Mouse (Mus musculus): ENCODE data around the gene Cc2d2a.

Gene Cc2d2a

DNA sequence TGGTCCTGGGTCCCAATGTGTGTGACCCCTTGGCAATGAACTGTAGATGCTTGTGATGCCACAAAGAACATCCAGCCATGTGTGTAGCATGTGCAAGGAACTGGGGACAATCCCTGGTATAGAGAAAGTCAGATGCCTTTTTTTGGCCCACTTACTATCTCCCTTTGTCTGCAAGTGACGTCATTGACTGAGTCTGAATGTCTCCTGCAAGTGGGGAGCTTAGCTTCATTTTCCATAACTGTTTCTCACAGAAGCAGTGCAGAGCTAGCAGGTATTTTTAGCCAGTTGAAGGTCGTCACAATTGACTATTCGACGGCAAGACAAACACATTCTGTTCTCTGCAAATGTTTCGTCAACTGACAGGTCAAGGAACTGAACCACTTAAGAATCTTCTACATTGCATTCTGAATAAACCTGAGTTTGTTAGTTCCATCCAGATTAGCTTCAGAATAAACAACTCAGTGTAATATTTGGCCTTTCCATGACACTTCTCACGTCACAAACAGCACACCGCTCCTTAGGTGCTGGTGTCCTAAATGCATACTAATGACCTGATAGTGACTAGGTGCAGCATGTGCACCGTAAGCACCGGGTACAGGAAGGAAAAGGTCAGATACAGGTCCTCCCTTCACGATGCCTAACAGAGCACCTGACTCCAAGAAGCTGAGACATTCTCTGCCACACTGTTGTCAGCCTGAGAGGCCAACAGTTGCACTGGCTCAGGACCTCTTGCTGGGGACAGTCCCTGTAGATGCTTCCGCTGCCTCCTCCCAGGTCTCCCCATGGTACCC lies 66.4 kb downstream of the Cc2d2a start:
- no peak for DNase-seq (ENCODE audit: low spot score in 2 of 2)

DNA sequence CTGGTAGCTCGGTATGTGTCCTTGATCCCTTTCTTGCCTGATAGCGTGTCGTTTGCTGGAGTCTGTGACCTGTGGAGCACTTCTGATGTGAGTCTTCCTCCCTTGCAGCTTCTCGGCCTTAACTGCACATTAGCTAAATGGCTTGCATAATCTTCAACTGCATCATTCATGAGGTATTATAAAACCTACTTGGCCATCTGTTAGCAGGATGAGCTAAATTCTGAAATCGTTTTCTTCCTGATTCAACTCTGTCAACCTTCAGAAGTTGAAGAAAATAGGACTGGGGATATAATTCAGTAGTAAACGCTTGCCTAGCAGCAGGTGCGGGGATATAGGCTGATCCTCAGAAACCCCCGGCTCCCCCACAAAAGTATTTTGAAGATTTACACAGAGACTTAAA lies 70.2 kb downstream of the Cc2d2a start:
- no peak for DNase-seq (ENCODE audit: low spot score in 2 of 2)

DNA sequence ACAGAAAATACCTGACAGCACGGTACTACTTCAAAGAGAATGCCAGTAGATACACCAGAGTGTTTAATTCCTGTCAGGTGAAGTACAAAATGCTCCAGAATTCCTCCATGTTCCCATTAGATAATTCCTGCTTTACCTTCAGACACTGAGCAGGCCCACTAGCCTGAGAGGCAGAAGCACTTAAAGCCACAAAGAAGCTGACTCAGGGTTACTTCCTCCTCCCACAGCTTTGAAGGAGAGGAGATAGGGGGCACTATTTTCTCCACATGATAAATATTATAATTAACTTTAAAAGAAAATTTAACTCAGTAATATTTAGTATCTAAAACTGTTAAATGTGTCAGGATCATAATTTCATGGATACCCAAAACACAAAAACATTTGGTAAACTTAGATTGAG lies 82.0 kb downstream of the Cc2d2a start:
- no peak for DNase-seq (ENCODE audit: low spot score in 2 of 2)

DNA sequence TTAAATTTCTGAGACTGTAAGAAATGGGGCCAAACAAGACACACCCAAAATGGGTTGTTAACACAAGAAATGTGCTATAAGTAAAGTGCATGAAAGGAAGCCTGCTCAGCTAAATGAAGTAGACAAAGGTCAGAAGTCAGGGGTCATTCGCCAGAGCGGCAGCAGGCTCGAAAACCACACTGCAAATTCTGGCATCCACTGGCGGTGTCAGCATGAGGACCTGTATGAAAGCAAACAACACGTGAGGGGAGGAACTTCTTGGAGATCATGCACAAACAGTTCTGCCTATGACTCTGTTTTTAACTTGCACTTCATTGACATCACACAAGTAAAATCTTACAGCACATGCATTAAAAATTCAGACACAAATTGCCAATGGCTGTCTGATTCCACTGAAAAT lies 83.0 kb downstream of the Cc2d2a start:
- DNase-seq (ENCODE audit: low spot score in 2 of 2), result no peak

DNA sequence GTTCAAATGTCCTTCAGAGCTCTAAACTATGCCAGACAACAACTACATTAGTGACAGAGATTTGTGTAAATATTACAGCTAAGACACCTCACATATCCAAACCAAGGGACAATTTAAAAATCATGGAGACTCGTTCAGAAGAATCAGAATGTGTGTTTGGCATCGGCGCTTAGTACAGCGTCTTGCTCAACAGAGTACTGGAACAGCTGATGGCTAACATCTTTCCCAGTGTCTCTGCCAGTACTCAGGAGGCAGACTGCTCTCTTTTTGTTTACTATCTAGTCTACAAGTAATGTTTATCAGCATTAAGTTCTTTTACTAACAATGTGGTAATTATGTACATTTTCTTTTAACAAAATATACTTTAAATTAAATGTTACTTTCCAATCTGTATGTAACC lies 85.9 kb downstream of the Cc2d2a start:
- no peak for DNase-seq (ENCODE audit: low spot score in 2 of 2)

DNA sequence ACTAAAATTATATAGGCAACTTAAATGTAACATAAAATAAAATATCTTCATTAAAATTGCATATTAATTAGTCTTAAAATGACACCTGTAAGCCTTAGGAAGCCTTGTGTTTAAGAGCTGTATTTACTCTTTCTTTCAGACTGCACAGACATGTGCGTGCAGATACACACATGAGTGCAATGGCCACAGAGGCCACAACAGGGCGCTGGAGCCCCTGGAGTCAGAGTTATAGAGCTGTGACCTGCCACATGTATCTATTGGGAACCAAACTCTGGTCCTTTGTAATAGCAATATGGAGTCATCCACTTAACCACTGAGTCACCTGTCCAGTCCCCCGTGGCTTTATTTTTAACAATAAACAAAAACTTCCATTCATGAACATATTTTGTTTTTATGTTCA lies 86.9 kb downstream of the Cc2d2a start:
- no peak for DNase-seq (ENCODE audit: low spot score in 2 of 2)

DNA sequence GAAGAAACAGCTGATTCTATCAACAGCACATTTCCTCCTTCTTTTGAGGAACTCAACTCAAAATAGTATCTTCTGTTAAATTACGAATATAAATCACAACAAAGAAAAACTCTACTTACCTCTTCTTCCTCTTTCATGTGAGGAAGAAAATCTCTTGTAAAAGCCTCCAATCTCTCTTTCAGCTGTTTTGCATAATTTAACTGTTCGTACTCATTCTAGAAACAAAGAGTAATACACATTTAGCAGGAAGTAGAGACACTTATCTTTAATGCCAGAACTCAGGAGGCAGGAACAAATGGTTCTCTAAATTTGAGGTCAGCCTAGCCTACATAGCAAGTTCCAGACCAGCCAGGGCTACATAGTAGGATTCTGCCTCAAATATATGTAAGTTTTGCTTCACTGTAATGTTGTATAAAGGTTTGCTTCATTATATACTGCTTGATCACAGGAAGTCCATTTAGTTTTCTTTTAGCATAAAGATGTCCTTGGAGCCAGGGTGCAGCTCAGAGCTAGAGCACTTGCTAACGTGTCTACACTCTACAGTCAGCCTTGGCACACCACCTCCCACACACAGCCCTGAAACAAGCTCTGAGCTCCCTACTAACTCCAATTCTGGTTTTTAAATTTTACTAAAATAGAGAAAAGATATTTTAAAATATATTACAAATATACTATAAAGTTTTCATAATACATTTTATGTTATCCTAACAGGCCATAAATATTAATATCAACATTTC lies 108.6 kb downstream of the Cc2d2a start:
- DNase-seq (ENCODE audit: low spot score in 2 of 2), result no peak

DNA sequence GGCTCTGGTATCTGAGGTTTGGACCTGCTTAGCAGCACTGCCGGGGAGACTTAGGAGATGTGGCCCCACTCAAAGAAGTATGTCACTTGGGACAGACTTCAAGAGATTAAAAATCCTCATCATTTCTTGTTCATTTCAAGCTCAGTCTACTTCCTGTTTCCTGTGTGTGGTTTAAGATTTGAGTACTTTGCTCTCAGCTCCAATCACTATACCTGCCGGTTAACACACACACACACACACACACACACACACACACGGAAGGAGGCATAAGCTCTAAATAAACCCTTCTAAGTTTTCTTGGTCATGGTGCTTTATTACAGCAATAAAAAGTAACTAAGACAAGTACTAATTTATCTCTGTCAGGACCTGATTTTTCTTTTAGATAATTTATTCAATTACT lies 109.4 kb downstream of the Cc2d2a start:
- DNase-seq (ENCODE audit: low spot score in 2 of 2), result no peak

DNA sequence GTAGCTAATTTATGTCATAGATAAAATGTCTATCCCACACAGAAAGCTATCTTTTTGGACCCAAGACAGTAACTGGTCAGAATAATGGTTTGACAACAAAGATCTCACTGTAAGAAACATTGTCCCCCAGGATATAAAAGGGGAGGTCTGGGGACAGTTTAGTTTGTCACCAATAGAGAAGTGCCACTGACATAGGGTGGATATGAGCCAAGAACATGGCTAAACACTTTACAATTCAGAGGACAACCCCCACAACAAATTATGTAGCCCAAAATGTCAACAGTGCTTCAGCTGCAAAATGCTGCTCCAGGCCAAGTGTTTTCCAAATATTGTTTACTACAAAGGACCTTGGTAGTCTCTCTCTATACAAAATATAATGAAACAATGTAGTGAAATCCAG lies 114.3 kb downstream of the Cc2d2a start:
- DNase-seq (ENCODE audit: low spot score in 2 of 2), result no peak

DNA sequence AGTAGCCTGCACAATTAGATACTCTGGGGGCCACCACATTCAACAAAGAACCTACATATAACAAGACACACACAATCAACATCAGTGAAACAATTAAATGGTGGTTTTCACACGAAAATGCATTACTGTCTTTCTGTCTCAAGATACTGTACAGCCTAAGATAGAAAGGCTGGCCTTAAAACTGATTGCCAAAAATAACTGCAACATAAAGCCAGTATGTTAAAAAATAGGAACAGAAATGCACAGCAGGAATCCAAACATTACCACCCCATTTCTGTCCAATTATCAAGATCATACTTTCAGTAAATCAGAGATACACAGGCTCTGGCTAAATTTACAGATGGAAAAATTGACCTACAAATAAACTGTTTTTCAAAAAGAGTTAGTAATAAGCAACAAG lies 114.8 kb downstream of the Cc2d2a start:
- DNase-seq (ENCODE audit: low spot score in 2 of 2), result no peak

DNA sequence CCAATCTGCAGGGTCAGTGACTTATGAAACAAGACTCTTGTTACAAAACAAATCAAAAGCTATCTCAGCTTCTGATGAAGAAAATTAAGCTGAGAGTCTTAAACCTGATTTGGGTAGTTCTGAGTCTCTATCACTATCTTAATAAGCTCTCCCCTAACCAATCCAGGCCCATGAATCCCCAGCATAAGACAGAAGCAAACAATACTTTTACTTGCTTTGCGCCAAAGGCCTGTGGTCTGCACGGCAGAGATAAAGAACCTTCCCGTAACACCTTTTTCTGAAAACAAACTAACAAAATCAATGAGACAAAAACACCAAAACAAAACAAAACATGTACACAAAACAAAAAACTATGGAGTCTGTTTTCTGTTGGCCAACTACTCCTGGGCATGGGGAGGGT lies 116.4 kb downstream of the Cc2d2a start:
- DNase-seq (ENCODE audit: low spot score in 2 of 2), result no peak

DNA sequence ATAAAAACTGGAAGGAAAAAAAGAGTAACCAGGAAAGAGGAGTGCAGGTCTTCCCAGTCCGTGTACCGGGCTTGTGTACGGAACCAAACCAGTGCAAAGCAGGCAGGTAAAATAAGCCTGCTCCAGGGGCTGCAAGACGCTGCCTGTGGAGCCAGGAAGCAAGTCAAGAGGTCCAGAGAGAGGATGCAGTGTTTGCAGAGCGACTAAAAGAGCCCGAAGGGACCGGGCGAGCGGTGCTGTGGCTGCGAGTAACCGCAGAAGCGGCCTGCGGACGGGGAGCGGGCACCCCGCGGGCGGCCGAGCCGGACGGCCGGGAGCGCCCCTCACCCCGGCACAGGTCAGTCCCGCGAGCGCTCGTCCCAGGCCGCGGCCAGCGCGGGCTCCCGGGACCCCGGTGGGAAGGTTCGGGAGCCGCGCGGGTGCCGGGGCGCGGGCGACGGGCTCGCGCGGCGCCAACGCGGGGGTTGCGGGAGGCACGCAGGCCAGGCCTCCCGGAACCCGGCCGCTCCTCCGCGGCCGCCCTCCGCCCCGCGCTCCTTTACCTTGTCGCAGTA lies 119.4 kb downstream of the Cc2d2a start:
- peak; percentile 28 to 41 for DNase-seq (ENCODE audit: low spot score in 2 of 2)

DNA sequence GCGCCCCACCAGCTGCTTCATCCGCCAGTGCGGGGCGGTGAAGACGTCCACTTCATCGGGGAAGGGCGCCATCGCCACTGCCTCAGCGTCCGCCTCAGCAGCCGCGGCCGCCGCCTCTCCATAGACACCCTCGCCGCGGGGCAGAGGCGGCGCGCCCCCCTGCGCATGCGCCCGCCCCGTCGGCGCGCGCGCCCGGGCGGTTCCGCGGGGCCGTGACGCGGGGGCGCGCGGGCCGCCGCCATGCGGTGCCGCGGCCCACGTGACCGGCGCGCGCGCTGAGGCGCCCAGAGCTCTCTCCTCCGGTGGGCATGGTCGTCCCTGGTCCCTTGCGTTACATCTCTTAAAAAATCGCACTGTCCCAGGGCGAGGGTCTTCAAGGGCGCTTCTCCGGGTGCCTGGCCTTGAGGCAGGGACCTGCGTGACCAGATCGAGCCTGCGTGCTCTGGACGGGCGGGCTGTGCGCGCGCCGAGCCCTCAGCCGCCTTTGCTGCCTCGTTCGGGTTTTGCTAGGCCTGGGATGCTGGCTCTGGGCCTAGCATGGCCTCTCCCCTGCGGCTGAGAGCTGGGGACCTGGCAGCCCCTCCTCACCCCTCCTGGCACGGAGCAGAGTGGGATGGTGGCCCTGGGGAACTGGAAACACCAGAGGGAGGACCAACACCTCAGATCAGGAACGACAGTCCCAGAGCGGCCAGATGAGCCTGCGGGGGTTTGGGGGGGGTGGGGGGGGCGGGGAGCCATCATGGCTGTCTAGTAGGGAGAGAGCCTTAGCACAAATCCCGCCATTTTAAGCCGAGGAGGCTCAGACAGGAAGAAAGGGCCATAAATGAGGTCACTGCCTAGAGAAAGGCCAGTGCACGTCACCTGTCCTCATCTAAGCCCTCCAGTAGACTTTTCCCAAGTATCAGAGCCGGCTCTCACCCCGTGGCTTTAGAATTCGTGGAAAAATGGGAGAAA lies 120.1 kb downstream of the Cc2d2a start:
- peak; percentile 65 to 66 for DNase-seq (ENCODE audit: low spot score in 2 of 2)

DNA sequence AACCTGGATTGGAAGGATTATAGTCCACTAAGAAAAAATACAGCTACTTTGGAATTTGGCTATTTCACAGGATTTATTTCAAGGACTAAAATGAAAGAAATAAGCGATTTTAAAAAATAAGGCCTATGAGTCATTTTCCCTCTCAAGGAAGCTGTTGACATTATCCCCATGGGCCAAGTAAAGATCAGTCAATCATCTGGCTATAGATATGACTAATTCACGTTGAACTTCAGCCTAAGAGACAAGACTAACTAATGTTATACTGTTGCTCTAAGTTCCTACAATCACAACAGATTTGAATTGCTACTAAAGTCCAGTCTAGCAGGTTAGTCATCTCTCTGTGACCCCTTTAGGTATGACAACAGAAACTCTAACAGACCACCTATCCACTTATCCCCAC lies 121.8 kb downstream of the Cc2d2a start:
- DNase-seq (ENCODE audit: low spot score in 2 of 2), result no peak

DNA sequence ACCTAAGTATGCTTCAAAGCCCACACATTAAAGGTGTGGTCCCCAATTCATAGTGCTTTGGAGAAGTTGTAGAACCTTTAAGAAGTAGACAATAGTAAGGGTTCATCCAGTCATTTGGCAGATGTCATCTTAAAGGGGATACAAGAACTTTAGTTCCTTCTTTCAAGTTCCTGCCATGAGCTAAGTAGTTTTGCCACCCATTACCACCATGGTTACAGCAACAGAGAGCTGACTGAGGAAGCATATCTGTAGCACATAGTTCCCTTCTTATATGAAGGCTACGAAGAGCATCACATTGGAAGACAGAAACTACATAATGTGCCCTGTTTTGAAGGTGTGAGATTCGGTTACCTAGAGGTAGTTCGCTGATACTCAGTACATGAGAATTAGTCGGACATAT lies 124.5 kb downstream of the Cc2d2a start:
- DNase-seq (ENCODE audit: low spot score in 2 of 2), result no peak

DNA sequence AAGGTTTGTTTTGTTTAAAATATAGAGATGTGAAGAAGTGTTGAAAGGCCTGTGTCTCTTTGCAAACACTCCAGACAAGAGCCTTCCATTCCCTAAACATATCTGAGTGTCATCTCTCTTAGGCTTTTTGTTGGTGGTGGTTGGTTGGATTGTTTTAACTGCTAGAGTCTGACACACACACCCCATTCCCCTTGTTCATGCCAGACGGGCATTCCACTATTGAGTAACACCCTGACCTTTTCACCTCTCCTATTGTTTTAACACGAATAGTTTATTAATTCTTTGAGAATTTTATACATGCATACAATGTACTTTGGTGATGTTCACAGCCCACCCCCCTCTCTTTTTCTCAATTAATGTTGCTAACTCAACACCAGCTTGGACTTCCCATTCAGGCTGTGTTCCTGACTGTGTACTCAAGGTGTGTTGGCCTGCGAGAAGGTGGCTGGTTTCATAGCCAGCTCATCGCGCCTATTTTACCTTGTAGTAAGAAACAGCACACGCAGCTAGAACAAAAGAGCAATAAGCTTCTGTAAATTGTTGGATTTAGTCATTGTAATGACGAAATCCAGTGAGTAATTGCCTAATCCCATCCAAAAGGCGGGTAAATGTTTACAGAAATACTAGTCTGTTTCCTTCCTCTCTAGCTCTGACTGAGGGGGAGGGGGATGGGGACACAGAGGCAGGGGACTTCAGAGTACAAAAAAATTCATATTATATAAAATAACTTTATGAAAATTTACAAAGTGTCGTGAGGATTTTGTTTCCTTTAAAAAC lies 126.0 kb downstream of the Cc2d2a start:
- DNase-seq (ENCODE audit: low spot score in 2 of 2), result peak in 1 of 2 experiments; percentile 8

All from urinary bladder, postnatal 36 days (tissue).